Mouse (Mus musculus) layer of hippocampus, adult 2 months (tissue): Measurements from ENCODE around the gene Adipor2. TPM values are rescaled to one million over a fixed set of nuclear protein-coding genes. Genes with fewer than 3 reads are reported as not detected.

ENCODE experiments used
- DNase-seq, 2 experiments: peaks; one replicate each; pipeline ENCODE4 v3.0.0; 2022; ENCODE audit warnings: low spot score in 2 of 2
- H3K27ac ChIP-seq: fragments of 200-600 bp; 2 replicates; pipeline ENCODE4 v1.8.1; 2022
- H3K4me3 ChIP-seq: fragments of 200-600 bp; 2 replicates; pipeline ENCODE4 v1.8.1; 2022; ENCODE audit warnings: mild to moderate bottlenecking
- CTCF ChIP-seq: fragments of 200-600 bp; conservative IDR thresholded peaks from 2 replicates; pipeline ENCODE4 v1.8.1; 2022; ENCODE audit warnings: antibody characterized with exemption, mild to moderate bottlenecking, moderate library complexity
- long read RNA-seq, 2 experiments: library from polyadenylated mRNA; stranded (forward); transcript quantifications; one replicate each; pipeline ENCODE4 v2.0.0; 2021; ENCODE audit warnings: borderline mapping rate in 2 of 2
- total RNA-seq, 2 experiments: library from RNA; stranded (reverse); gene quantifications; 2 replicates each; pipeline ENCODE4 v1.2.3; 2021

Adipor2 gene
- total RNA-seq: 10 to 100 TPM; 37.1 to 40.5 TPM
- long read RNA-seq, experiment 1, transcript Adipor2-202 (8 exons, 3,489 nt): major isoform, 6 of 30 reads
- long read RNA-seq, experiment 1, partial matches to known transcripts: 1 of 30 reads
- long read RNA-seq, experiment 1, other reads (novel, unspliced or antisense): 23 of 30 reads
- long read RNA-seq, experiment 2, partial matches to known transcripts: 1 of 24 reads
- long read RNA-seq, experiment 2, other reads (novel, unspliced or antisense): 19 of 24 reads

DNA sequence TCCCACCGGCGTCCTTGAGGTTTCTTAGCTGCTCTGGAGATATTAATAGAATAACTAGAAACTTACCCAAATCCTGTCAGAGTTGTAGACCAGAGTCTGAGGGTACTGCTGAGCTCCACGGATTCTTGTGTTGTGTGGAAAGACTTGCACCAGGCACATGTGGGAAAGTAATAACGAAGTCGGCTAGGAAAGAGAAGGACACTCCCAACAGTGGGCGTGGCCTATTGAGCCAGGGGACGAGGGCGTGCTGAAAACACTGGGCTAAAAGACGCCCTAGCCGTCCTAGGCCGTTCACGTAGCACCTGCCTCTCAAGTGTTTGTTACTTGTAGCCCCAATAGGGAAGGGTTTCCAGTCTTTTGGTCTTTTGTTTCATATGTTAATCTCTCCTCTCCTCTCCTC is at the start of gene Adipor2:
TSS of gene Adipor2 (minus strand) at position 351 of the 400 bp plus-strand sequence.
- Histone ChIP-seq H3K4me3 (peak within 1 kb of the TSS; percentile 42), H3K27ac (peak within 1 kb of the TSS; percentile 90)
- DNase-seq: no peak
- no peak for TF ChIP-seq CTCF

DNA sequence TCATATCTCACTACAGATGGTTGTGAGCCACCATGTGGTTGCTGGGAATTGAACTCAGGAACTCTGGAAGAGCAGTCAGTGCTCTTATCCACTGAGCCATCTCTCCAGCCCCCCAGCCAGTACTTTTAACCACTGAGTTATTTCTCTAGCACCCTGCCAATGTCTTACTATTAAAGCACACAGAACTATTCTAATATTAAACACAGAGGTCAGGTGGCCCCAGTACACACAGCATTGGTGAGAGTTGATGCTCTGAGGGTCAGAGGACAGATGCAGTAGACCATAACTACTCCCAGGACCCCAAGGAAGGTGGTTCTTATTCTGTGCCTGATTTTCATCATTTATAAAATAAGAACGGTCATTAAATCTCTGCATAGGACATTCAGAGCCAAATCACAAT is 48.7 kb upstream of the Adipor2 start:
- no peak overlapping the region for H3K4me3 ChIP-seq
- TF ChIP-seq CTCF: no peak
- H3K27ac ChIP-seq: no peak overlapping the region
- no peak for DNase-seq

- no peak for TF ChIP-seq CTCF
- H3K27ac ChIP-seq: no peak overlapping the region
- no peak for DNase-seq
- no peak overlapping the region for H3K4me3 ChIP-seq
These were observed 42.9 kb upstream of the Adipor2 start for GRCm38 (mm10) chr6:119460391-119460790.

GRCm38 (mm10) chr6:119459041-119459440 is 41.5 kb upstream of the Adipor2 start:
- no peak overlapping the region for H3K27ac ChIP-seq
- no peak for TF ChIP-seq CTCF
- DNase-seq: no peak
- no peak overlapping the region for H3K4me3 ChIP-seq

DNA sequence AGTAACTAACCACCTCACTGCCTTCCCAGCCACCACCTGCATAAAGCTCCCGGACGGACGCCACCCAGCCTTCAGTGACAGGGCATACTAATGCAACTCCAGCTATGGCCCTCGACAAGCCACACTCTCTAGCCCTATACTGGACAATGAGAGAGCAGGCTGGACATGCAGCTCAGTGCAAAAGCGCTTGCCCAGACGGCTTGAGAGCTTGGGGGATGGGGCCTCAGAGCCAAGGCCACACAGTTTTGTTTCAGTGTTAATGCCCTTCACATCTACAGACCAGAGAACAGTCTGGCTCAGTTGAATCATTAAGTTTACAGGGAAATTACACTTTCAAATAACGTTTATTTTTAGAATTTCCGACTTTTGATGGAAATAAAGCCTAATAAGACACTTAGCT is 40.7 kb upstream of the Adipor2 start:
- Histone ChIP-seq H3K4me3 (no peak overlapping the region), H3K27ac (no peak overlapping the region)
- no peak for TF ChIP-seq CTCF
- no peak for DNase-seq

DNA sequence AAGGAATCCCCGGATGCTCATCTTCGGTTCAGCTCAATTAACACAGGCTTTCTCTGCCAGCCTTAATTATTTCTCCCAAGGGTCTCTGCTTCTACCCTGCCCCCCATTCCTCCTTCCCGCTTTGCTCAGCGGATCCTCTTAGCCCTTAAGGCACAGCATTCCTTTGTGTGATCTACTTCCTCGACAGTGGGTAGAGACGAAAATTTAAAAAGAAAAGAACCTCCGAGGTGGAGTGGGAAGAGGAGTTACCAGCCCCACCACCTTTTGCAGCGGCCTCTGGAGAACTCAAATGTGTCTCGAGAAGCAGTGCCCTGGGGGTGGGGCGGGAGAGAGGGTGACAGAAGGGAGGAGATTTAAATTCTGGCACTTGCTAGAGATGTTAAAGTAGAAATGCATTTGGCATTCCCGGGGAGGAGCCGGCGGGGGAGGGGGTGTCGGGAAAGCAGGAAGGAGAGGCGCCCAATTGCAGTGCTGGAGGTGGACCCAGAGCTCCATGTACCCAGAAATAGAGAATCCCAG is 34.5 kb upstream of the Adipor2 start:
- Histone ChIP-seq H3K4me3 (peak overlapping the region; percentile 53), H3K27ac (peak overlapping the region; percentile 8; the same call in 1 of the 2 replicates)
- peak; percentile 51 to 53 for DNase-seq
- TF ChIP-seq CTCF: no peak

DNA sequence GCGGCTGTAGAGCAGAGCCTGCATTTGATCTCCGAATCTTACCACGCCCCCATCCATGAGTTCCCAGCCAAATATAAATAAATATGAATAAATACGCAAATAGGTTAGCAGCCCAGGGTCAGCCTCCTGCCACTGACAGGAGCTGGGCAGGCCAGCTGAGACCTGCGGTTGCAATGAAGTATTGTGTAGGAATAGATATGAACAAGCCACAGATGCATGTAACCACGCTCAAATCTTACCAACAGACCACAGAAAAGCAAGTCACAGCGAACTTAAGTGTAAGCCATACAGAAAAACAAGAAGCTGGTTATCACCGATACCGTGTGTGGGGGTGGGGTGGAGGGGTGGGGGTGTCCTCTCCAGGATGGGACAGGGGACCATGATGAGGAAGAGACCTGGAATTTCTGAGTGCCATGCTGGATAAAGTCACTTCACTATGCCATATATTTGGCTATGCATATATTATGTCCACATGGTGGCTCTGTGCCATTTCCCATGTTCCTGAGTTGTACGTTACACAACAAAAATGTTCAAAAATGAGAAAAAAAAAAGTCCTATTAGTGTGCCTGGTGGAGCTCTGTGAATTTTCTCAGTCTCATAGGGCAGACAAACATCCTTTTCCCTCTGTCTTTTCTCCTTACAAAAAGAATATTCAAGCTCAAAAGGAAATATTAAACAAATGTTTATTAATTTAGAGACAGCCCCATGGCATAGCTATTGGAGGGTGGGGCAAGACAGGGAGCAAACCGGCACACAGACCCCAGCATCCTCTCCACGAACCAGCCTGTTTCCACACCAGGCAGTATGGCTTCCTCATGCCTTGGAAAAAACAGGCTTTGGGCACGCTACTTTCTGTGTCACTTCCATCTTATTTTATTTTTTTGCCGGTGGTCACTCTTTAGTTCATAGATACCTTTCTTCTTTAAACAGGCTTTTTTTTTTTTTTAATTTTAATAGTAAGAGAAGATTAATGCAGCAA is 33.8 kb upstream of the Adipor2 start:
- no peak for DNase-seq

GRCm38 (mm10) chr6:119449060-119449499 is 31.6 kb upstream of the Adipor2 start:
- Histone ChIP-seq H3K27ac (no peak overlapping the region), H3K4me3 (peak overlapping the region; percentile 33)
- TF ChIP-seq CTCF: peak; percentile 58
- DNase-seq: no peak

More for the DNA sequence above, 33.8 kb upstream of the Adipor2 start:
- Histone ChIP-seq H3K4me3 (peak overlapping the region; percentile 53), H3K27ac (no peak overlapping the region)
- TF ChIP-seq CTCF: no peak

DNA sequence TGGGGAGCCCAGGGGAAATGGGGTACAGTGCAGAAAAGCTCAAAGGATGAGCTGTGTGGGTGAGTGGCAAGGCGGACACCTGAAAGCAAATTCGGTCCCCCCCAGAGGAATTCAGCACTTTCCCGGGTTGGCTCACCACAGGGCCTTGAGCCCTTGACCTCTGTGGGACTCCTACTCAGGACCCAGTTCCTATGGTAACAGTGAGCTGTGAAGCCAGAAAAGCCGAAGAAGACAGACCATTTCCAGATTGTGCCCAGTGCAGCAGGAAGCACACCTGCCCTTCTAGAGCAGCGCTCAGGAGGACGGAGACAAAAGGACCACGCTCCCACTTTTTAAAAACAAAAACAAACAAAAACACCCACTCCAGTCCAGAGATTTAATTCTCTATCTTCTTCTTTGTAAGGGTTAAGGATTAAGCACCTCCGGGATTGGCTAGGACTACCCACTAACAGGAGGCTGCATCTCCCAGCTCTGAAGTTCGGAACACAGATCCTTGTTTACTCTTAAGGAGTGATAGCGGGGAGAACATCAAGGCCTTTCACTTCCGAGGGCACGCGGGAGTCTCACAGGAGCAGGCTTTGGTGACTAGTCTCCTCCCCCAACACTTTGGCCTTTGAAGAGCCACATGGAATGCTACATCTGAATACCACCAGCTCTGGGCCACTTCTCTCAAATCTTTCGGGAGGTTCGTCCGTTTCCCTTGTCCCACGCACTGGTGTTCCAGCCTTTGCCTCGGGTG is 31.0 kb upstream of the Adipor2 start:
- Histone ChIP-seq H3K27ac (no peak overlapping the region), H3K4me3 (peak overlapping the region; percentile 33)
- no peak for DNase-seq
- TF ChIP-seq CTCF: no peak

DNA sequence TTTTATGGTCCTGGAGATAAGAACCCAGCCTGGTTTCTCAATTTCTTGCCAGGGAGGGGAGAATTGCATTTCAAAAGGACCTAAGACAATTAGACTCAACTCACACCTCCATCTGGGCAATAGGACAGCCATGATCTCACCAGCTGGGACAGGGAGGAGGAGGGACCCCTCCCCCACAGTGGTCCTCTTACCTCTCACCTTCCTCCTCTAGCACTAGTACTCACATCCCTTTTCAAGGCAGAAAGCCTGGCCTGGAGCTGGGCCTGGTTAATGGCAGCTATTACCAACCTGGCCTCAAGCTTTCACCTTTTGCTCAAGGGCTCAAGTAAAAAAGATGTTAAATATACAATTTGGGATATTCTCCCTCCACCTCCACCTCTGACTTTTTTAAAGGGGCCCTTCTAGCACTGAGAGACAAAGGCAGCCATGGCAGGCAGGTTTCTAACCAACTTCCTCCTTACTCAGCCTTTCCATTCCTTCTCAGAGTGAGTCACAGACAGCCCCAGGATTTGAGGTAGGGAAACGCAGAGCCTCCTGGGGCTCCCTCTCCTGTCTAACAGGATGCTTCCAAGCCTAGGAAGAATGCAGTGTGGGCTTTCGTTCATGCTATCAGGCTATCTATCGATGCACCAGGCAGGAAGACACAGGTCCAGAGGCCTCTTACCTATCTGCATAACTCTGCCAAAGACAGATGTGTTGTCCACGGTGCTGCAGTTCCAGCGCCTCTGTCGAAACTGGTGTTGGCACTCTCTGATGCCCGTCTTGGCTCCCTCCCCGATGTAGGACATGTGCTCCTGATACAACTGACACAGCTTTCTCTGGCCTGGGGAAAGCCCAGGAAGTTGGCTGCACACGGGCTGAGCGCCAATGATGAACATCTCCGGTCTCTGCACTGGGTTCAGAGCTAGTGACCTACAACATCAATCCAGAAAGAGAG is 28.4 kb upstream of the Adipor2 start:
- Histone ChIP-seq H3K4me3 (no peak overlapping the region), H3K27ac (no peak overlapping the region)
- TF ChIP-seq CTCF: no peak
- no peak for DNase-seq

GRCm38 (mm10) chr6:119443742-119444645 is 26.5 kb upstream of the Adipor2 start:
- Histone ChIP-seq H3K27ac (no peak overlapping the region), H3K4me3 (no peak overlapping the region)
- peak; percentile 73 to 78 for DNase-seq
- TF ChIP-seq CTCF: peak; percentile 93
